Mouse (Mus musculus): ENCODE results near the gene Card14. TPM values are rescaled to one million over a fixed set of nuclear protein-coding genes. Genes with fewer than 3 reads are reported as not detected.

The Card14 gene
- under 1 TPM; 0.02 to 0.45 TPM for polyA plus RNA-seq (2012; fragmentation: generic; extraction: Trizol)

GRCm38 (mm10) chr11:119307658-119307867 is at the start of gene Card14:
Gene Card14 (plus strand): TSS chr11:119307768.

DNA sequence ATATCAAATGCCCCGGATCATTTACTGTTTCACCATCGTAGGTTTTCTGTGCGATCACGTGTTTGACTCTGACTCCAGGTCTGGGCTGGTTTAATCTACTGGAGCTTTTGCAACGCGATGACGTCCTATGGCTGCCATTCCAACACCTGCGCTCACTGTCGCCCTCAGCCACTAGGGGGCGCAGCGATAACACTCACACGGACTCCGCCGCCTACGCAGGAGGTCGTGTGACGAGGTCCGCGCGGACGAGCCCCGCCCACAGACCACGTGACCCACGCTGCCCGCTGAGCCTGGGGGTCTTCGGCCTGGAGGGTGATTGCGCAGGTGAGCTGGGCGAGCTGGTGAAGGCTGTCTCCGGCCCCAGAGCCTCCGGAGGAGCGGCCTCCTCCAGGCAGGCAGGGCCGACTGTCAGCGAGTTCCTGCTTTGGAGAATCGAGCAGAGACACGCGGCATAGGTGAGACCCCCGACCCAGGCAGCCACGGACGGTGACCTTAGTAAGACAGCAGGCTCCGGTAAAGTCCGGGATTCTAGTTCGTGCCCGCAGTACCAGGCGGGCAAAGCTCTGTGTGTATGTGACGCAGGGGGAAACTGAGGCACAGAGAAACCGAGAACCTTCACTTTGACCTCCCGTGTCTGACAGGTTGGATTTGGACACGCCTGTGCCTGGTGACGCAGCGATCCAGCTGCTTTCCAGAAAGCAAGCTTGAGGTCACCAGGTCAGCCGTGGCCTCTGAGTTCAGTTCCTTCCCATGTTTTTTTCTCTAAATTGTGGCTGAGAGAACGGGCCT is 39.6 kb upstream of the Card14 start, which contains the start of gene Gaa:
Gaa (plus strand) TSS at position 120 of the 789 bp plus-strand sequence.

GRCm38 (mm10) chr11:119299391-119300245 is 8.0 kb upstream of the Card14 start, which contains the start of gene Eif4a3:
Gene Eif4a3 (minus strand): TSS chr11:119300089.

DNA sequence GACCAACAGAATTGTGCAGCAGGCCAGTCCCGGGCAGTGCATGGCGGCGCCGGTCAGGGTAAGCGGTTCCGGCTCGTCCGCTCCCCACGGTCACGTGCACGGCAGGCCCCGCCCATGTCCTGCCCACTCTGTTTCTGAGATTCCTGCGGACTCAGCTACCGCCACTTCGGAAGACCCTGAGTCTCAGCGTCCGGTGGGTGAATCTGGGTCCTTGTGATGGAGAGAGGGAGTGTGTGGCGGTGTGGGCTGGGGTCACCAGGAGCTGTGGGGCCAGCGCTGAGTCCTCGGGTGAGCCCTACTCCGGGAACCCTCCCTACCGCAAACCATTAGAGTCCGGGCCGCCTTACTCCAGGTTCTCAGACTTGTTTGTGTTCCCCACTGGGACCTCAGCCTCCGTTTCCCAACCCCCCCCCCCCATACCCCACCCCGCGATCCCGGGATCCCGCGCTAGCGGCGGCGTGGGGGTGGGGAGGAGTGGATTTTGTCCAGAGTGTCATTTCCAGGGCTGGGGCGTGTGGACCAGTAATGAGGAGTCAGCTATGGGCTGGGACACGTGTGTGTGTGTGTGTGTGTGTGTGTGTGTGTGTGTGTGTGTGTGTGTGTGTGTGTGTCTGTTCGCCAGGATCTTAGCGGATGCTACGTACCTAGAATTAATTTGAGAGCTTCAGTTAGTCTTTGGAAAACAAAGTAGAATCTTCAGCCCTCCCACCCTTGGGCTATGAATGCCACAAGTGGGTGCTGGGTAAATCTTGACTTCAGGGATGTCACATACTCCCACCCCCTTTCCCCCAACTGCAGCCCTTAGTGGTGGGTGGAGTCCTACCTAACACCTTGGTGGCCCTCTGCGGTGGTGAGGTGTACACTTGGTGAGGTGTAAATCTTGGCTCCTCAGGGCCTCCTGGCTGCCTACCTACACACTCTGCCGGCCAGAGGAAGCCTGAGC is 48.1 kb downstream of the Card14 start, which contains the start of the genes Sgsh and Slc26a11:
Sgsh (minus strand) TSS at position 94 of the 943 bp plus-strand sequence.
Slc26a11 (plus strand) TSS at position 115 of the 943 bp plus-strand sequence.

GRCm38 (mm10) chr11:119392800-119393482 is 85.4 kb downstream of the Card14 start, which contains the start of gene Rnf213:
Gene Rnf213 (plus strand): TSS chr11:119393100.

Other genes with a start within 250 kb of the Card14 start
- gene Cbx4, start 221.5 kb upstream of the Card14 start, polyA plus RNA-seq (2012; fragmentation: generic; extraction: Trizol) = 10 to 100 TPM in 1 of 2 experiments, 1 to 10 TPM in 1; 3.0 to 17.4 TPM
- 1 to 10 TPM in 1 of 2 experiments, under 1 TPM in 1; 0.36 to 3.0 TPM for gene Tbc1d16, start 79.3 kb upstream of the Card14 start, polyA plus RNA-seq (2012; fragmentation: generic; extraction: Trizol)
- gene Ccdc40, start 79.2 kb upstream of the Card14 start, polyA plus RNA-seq (2012; fragmentation: generic; extraction: Trizol) = under 1 TPM; 0.05 to 0.17 TPM
- gene Gaa, start 39.9 kb upstream of the Card14 start, polyA plus RNA-seq (2012; fragmentation: generic; extraction: Trizol) = 100 to 1,000 TPM in 1 of 2 experiments, 10 to 100 TPM in 1; 27.1 to 143 TPM
- 100 to 1,000 TPM; 278 to 525 TPM for gene Eif4a3, start 7.7 kb upstream of the Card14 start, polyA plus RNA-seq (2012; fragmentation: generic; extraction: Trizol)
- 10 to 100 TPM in 1 of 2 experiments, 1 to 10 TPM in 1; 3.1 to 12.2 TPM for gene Sgsh, start 47.8 kb downstream of the Card14 start, polyA plus RNA-seq (2012; fragmentation: generic; extraction: Trizol)
- gene Slc26a11, start 47.8 kb downstream of the Card14 start, polyA plus RNA-seq (2012; fragmentation: generic; extraction: Trizol) = 1 to 10 TPM in 1 of 2 experiments, under 1 TPM in 1; 0.21 to 3.5 TPM
- gene Rnf213, start 85.3 kb downstream of the Card14 start, polyA plus RNA-seq (2012; fragmentation: generic; extraction: Trizol) = 10 to 100 TPM in 1 of 2 experiments, 1 to 10 TPM in 1; 4.0 to 30.9 TPM
- gene Endov, start 183.6 kb downstream of the Card14 start, polyA plus RNA-seq (2012; fragmentation: generic; extraction: Trizol) = 10 to 100 TPM; 28.5 to 30.4 TPM
- gene Nptx1, start 240.0 kb downstream of the Card14 start, polyA plus RNA-seq (2012; fragmentation: generic; extraction: Trizol) = 1 to 10 TPM in 1 of 2 experiments, under 1 TPM in 1; 0.63 to 1.8 TPM